Mouse (Mus musculus) megakaryocyte-erythroid progenitor cell, adult 5-6 weeks (primary cell): Measurements from ENCODE around the gene Wnt3. TPM values are rescaled to one million over a fixed set of nuclear protein-coding genes. Genes with fewer than 3 reads are reported as not detected.

ENCODE experiments used
- ATAC-seq: replicated peaks from 2 replicates; pipeline ENCODE4 v1.8.0; 2016; ENCODE audit warnings: mild to moderate bottlenecking, inconsistent platforms; ENCODE audit not compliant: severe bottlenecking, poor library complexity, low FRiP score, low TSS enrichment
- total RNA-seq, 2 experiments: library from RNA; stranded (forward) in 1 of 2; stranded (reverse) in 1 of 2; fragments of 200-1000, 215-1000 nt in 1 of 2; fragments of >200 nt in 1 of 2; fragmentation: Nextera tagmentation in 1 of 2; gene quantifications; 2 replicates each; pipeline ENCODE4 v1.2.3; 2014 to 2017

Wnt3 gene
- total RNA-seq, 2 experiments from 2014 or later = not detected

DNA sequence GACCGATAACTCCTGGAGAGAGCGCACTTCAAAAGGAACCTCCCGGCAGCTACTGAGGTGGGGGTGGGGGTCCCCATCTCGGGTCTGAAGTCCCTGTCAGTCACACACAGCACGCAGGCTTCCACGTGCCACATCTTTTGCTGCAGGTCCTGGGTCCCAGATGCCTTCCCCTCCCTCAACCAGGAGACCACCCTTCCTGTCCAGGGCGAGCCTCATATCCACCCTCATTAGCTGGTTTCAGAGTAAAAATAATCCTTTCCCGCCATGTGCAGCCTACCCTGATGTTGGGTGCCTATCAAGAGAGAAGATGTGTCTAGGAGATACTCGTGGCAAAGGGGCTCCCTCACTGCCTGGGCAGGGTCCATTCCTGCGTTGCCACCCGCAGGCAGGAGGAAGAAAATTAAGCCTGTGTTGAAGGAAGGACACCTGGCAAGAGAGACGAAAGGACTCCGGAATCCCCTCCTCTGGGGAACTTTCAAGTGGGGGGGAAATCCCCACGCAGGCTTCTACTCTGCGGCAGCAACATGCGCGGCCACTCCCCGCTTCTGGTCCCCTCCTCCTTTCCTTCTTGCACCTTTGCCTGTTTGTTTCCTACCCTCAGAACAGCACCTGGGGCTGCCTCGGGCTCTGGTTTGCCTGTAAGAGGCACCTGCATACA, 2.7 kb upstream of the Wnt3 start:
- ATAC-seq = no peak

DNA sequence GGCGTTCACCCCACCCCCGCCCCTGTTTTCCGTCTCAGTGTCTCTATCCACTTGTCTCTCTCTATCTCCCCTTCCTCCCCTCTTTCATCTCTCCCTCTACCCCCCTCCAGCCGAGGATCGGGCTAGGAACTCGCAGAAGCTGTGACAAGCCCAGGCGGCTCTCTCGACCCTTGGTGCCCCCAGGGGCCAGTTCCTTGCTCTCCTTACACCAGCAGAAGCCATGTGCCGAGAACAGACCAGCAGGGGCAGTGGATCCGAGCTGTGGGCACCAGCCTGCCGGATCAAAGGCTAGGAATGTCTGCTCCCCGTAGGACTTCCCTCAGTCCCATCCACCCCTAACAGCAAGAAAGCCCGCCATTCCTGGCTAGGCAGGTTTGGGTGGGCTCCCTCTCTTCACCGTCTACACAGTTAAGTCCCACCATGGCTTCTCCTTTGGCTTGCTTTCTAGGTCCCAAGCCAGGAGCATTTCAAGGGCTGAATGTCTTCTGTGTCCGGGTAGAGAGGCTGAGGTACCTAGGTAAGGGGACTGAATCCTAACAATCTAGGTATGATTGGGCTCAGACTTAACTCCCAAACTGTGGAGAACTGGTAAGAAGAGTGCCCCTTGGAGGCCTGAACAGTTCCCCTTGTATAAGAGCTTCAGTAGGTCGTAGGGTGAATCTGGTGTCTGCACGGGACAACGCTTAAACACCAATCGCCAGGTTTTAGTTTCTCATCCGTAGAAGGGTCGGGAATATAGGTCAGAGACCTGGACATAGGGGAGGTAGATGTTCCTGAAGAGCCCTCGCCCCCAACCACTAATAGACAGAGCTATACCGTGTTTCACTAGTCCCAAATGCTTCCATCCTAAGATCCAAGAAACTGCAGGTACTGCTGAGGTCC, 1.2 kb upstream of the Wnt3 start:
- no peak for ATAC-seq

DNA sequence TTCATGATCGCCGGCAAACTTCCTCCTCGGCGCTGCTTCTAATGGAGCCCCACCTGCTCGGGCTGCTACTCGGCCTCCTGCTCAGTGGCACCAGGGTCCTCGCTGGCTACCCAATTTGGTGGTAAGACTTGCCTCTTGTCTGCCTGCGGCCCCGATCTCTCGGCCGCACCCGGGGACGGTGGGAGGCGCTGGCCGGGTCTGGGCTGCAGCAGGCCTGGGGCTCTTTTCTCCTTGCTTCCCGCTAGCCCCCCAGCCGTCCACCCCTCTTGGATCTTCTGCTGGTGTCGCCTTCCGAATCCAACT, 229 bp downstream of the Wnt3 start:
- ATAC-seq = no peak

DNA sequence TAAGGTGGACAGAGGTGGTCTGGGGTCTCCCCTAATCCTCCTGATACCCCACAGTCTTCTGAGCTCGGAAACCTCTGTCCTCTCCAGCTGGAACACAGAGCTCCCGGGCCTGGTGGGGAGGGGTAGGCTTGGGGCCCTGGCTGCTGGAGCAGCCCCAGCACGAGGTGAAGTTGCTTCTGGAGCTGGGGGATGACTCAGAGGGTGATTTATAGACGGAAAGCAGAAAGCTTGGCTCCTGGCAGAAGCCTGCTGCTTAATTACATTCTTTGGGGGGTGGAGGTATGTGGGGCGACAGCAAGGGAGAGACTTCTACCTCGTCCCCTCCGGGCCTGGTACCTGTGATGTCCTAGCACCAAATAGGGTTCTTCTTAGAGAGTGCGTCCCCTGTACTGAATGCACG, 6.2 kb downstream of the Wnt3 start:
- ATAC-seq = no peak

DNA sequence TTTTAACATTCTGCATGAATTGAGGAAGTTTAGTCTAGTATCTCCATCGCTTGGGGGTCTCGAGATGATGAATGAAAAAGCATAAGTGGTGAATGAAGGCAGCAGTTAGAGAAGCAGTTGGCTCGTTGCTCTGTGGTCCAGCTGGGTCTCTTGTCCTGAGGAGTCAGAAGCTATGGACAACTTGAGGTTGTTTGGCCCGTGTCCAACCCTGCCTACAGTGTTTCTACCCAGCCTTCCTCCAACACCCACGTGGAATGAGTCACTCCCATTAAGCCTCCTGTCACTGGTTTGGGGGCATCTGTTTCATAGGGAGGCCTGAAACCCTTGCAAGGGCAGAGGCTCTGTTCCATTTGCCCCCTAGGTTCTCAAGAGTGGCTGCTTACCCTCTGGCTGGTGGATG, 16.0 kb downstream of the Wnt3 start:
- no peak for ATAC-seq

DNA sequence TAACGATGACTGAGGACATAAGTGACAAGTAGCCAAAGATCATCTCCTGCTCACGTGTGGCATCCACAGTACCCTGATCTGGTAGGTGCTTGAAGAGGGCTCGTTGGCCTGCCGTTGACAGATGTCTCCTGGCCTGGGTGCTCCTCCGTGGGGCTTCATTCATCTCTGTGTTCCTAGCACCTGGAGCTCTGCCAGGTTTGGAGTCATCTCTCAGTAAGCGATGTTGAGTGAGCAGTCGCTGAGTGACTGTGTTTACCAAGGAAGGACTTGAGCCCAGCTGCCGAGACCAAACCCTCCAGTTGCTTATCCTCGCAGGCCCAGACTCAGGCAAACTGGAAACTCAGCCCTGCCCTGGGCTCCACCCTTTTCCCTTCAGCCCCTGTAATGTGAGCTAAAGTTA, 27.2 kb downstream of the Wnt3 start:
- no peak for ATAC-seq

DNA sequence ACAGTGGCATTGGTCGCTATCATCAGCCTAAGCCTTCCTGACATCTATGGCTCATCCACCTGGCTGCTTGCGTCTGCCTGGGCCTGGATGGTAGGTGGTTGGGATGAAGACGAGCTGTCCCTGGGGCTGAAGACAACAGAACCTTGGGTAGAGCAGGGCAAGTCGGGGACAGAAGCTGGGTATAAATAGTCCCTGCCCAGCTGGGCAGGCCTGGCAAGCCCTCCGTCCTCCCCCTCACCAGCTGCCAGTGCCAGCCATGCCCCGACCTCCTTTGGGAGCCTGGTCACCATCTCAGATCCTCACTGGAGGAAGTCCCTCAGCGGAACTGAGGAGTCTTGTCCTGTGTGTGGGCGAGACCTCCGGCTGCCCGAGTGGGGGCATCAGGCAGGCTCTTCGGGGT, 30.2 kb downstream of the Wnt3 start:
- ATAC-seq = no peak

DNA sequence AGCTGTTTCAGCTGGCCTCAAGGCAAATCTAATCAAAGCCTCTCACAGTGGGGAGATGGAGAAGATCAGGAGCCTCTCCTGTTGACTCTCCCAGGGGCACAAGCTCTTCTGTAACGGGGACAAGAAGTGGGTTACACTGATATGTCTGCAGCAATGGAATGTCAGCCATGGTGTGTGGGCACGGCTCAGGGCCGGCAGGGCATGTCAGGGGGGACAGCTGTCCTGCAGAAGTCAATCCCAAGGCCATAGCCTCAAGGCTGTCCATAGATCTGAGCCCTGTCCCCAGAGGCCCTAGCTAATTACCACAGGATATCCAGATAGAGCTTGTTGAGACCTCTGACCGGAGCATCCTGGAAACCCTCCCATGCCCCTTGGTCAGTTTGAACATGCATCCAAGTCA, 30.9 kb downstream of the Wnt3 start:
- no peak for ATAC-seq

DNA sequence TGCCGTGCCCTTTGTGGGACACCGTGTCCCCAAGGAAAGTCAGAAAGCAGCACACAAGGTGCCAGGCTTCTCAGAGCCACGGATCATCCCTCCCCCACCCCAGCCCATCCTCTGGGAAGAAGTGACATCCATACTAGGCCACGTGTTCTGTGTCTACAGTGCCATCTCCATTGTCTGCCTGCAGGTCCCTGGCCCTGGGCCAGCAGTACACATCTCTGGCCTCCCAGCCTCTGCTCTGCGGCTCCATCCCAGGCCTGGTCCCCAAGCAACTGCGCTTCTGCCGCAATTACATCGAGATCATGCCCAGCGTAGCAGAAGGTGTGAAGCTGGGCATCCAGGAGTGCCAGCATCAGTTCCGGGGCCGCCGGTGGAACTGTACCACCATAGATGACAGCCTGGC, 34.0 kb downstream of the Wnt3 start:
- ATAC-seq = no peak

DNA sequence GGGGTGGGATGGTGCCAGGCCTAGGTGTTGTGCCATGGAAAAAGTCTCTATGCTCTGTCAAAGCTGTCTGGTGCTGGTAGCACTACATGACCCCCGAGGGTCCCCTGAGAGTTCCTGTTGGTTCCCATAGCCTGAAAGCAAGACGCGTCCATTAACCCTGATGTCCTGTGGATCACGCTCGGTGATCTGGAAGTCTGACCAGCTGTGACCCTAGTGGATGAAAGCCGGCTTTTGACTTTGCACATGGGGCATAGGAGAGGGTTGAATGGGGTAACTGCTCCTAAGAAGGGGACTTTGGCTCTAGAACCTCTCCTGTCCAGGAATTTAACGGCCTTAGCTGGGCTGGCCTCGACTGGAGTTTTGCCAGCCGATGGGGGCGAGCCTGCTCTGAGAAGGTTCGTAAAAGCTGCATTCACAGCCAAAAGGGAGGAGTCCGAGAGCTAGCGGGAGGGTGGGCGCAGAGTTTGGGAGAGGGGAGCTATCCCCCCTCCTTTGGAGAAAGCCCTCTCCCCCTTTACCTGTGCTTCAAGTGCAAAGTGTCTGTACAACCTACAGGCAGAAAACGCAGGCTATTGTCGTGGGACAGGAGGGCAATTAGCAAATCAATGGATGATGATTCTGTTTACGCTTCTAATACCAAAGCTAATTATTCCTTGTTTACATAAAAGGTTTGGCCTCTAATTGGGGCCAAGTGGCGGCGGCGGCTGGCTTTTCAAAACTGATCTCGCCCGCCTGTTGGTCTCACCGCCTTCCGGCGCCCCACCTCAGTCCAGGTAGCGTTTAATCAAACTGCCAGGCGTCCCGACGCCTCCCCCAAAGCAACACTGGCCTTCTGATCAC, 35.0 kb downstream of the Wnt3 start:
- ATAC-seq = no peak

DNA sequence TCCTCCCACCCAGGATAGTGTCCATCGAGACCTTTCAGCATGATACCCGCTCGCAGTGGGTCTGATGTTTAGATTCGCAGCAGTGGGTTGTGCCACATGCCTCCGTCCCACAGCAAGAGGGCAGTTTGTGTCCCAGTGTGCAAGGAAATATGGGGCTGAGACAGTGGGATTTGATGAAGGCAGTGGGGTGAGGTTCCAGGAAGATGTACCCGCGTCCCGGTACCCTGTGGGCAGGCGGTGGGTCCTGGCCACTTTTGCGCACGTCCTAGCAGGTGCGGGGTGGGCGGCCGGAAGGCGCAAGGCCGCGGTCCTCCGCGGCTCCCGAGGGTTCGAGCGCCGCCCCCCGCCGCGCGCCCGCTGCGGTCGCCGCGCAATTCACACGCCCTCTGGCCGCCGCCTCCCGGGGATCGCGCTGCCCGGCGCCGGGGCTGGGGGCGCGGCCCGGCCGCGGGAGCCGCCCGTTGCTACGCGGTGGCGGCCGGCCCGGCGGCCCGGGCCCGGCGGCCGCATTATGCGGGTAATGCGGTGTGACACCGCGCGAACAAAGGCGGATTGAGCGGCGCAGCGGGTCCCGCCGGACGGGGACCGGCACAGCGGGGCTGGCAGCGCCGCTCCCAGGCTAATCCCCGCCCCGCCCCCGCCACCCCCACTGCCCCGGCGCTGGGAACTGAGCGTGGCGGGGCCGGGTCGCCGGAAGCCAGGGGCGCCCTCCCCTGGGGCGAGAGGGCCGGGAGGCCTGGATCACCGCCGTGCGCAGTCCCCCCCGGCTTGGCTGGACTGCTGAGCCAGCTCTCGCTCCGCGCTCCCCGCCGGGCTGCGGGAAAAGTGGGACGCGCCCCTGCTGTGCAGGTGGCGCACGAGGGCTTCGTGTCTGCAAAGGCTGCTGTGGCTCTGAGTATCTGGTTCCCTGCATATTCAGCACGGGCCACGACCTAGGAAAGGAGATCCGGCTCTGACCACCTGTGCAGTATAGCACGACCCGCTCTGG, 36.0 kb downstream of the Wnt3 start:
- ATAC-seq = no peak

DNA sequence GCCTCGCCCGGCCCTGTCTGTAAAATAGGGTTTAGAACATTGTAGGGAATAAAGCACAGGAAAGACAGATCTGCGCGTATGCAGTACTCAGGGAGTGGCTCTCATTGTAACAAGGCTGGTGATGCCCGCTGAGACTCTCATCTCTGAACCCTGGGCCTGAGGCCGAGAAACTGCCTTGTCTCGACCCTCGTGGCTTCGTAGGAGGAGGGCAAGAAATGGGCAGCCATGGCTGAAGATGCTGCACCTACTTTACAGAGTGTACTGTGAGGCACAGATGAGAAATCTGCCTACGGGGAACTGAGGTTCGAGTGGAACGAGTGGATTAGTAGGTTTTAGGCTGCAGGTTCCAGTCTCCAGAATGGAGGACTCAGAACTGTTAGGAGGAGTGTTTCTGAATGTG, 36.7 kb downstream of the Wnt3 start:
- ATAC-seq = no peak

DNA sequence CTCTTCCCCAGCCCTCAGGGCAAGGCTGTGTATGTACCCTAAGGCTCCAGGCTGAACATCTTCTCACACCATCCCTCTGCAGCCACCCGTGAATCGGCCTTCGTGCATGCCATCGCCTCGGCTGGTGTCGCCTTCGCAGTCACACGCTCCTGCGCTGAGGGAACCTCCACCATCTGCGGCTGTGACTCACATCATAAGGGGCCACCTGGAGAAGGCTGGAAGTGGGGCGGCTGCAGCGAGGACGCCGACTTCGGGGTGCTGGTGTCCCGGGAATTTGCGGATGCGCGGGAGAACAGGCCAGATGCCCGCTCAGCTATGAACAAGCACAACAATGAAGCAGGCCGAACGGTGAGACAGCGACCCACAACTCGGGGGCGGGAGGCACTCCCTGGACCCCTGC, 37.3 kb downstream of the Wnt3 start:
- no peak for ATAC-seq

DNA sequence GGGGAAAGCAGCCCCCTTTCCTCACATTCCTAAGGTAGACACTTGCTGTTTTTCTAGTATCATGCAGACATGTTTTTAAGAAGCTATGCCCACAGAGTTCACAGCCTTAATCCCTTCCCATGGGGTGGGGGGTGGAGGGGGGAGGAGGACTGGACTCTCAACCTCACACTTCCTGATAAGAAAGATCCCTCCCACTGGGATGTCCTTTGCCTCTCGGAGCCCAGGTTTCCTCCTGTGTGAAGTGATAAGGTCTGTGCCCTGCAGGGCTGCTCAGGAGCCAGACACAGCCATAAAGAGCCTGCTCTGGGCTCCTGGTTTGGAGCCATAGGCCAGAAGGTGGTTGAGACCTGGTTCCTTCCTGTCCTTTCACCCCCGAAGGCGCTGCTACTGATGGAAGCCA, 40.9 kb downstream of the Wnt3 start:
- 0 out of 2 replicates have a peak, but pooled peaks have one; percentile 34 for ATAC-seq

DNA sequence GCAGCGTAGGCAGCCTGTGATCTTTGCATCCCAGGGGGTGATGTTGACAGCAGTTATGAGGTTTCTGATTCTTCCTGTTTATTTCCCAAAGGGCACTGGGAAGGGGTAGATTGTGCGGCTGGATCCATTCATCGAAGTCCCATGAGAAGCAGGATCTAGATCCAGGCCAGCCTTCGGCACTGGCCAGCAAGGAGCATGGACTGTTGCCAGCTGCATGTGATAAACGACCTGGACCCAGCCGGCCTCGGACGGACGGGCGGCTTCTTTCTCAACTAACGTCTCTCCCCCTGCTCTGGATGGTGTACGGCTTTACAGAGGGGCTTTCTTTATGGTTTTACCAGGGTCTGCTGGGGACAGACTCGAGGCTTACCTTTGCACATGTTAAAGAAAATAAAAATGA, 42.0 kb downstream of the Wnt3 start:
- ATAC-seq = no peak

DNA sequence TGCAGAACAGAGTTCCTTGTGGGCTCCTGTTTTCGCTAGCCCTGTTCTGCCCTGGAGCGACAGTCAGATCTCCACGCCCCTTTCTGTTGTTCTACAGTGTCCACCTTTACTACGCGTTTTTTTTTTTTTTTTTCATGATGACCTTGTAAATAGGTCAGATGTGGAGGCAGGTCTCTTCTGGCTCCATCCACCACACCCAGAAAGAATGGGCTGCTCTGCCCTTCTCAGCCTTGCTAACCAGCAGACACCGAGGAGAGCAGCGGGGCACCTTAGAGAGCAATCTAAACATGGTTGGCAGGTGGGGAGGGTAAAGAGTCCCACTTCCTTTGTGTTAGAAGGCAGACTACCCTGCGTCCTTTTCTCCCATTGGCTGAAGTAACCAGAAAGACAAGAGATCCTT, 42.8 kb downstream of the Wnt3 start:
- ATAC-seq = no peak

DNA sequence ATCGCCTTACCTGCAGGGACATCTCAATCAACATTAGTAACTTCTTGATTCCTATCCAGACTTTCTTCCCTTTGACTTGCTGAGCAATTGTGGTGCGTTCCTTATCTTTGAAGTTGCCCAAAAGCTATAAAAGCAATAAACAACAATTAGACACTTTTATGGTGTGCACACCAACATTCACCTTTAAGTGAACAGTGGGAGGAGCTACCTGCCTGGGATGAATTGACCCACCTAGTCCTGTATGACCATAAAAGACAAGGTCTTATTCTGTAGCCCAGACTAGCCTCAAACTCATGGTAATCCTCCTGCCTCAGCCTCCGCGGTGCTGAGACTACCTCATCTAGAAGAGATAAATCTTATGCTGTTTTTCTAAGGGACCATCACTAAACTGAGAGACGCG, 53.3 kb downstream of the Wnt3 start:
- no peak for ATAC-seq

DNA sequence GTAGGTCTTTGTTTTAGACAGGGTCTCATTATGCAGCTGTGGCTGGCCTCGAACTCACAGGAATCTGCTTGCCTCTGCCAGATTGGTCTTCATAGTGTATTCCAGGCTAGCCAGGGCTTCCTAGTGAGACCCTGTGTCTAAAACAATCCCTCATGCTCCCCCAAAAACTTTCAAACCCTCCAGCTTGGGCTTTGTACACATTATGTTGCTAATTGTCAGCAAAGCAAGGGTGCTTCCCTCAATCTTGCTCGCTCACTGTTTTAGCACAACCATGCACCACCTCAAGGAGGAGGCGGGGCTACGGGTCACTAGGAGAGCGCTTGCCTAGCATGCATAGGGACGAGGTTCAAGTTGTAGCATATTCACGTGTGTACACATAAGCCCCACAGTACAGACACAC, 54.9 kb downstream of the Wnt3 start:
- ATAC-seq = no peak

DNA sequence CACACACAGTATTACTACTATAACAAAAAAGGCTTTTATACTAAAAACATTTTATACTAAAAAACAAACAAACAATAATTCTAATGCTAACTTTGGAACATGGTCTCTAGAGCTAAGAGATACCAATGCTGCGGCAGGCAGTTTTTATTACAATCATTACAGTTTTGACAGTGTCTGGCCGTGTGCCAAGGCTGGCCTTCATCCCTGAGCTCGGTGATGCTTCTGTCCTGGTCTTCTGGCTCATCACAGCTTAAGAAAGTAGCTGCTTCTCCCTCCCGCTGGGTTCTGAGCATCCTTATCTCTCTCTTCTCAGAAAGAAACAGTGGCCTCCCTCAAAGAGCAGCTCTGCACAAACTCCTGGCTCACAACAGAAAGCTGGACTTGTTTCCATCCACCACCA, 56.0 kb downstream of the Wnt3 start:
- ATAC-seq = no peak
